Mouse (Mus musculus) layer of hippocampus, adult 9-11 months (tissue): Measurements from ENCODE around the gene Dlx1.

Experiments used
- DNase-seq: peaks from one replicate; pipeline ENCODE4 v3.0.0; 2022

Gene Dlx1

DNA sequence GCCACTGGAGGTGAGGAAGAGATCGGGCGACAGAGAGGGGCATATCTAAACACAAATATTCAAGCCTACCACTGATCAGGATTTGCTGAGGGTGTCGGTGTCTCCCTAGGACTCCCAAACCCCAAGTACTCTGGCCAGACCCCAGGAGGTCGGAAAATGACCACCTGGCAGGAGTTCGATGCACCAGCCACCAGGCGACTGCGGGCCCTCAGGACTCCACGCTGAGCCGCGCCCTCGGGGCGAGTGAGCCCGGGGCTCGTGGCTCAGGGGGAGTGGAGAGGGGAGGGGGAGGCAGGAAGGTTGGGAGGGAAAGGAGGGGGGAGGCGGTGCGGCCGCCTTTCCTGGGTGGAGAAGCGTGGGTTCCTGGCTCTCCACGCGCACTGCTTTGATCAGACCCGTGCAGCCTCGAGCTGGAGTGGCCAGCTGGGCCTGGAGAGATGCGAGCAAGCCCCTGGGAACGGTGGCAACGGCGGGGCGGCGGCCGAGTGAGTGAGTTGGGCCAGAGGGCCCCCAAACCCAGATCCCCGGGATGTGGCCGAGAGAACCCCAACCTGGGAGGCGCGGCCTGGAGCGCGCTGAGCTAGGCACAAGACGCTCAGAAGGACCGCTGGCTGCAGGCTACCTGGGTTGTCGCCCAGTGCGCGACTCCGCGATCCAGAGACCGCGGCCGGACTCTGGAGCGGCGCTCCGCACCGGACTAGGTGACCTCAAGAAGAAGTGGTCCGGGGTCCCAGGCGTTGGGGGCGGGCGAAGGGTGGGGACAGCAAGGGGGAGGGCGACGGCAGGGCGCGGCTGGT, 999 bp downstream of the Dlx1 start:
- DNase-seq, result no peak

DNA sequence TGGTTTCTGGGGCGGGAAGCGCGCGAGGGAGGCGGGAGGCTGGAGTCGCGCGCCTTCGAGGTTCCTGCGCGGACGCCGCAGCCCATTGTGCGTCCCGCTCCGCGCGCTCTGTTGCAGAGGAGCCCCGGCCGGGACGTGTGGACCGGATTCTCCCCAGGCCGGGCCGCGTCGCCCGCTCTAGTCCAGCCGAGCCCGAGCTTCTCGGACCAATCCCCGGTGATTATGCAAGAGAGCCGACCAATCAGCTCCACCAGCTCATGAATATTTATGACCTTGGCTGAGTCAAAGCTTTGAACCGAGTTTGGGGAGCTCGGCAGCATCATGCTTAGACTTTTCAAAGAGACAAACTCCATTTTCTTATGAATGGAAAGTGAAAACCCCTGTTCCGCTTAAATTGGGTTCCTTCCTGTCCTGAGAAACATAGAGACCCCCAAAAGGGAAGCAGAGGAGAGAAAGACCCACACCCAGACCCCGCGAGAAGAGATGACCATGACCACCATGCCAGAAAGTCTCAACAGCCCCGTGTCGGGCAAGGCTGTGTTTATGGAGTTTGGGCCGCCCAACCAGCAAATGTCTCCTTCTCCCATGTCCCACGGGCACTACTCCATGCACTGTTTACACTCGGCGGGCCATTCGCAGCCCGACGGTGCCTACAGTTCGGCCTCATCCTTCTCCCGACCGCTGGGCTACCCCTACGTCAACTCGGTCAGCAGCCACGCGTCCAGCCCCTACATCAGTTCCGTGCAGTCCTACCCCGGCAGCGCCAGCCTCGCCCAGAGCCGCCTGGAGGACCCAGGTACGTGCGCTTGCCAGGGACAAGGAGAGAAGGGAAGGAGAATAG, 1.8 kb downstream of the Dlx1 start:
- peak; percentile 53 for DNase-seq

DNA sequence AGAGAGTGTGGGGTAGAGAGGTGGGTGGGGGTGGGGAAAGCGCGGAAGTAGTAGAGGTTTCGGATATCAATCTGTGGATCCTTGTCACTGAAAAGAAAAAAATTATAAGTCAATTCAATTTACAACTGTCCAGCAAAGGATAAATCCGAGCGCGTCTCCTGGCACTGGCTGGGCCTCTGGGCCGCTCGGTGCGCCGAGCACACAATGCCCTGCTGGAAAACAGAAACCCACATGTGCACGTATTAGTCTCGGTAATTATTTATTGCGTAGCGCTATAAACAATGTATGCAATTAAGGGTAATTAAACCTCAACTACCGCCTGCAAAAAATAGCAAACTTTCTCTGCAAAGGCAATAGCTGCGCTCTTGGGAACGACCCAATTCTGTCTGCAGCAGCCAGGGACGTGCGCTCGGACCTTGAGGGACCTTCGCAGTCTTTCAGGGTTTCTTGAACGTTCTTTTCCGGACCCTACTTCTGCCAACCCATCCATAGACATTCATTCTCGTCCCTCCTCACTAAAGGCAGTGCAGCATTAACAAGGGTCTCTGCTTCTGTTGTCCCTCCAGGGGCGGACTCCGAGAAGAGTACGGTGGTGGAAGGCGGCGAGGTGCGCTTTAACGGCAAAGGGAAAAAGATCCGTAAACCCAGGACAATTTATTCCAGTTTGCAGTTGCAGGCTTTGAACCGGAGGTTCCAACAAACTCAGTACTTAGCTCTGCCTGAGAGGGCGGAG, 2.6 kb downstream of the Dlx1 start:
- no peak for DNase-seq

DNA sequence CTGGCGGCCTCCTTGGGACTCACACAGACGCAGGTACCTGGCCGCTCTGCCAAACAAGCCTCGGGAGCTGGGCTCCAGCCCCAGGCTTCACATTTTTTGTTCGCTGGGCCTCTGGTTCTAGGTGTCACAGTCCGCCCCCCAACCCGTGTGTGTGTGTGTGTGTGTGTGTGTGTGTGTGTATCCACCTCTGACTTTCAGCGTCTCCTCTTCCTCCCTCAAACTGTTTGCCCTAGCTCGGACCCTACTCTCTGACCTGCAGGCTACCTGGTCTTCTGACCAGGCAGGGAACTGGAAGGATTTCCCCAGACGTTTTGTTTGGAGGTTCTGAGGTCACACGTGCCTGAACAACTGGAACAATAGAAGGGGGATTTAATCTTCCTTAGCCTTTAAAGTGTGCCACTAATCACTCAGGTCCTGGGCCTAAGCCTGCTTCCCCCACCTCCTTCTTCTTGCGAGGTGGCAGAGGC, 3.2 kb downstream of the Dlx1 start:
- no peak for DNase-seq

DNA sequence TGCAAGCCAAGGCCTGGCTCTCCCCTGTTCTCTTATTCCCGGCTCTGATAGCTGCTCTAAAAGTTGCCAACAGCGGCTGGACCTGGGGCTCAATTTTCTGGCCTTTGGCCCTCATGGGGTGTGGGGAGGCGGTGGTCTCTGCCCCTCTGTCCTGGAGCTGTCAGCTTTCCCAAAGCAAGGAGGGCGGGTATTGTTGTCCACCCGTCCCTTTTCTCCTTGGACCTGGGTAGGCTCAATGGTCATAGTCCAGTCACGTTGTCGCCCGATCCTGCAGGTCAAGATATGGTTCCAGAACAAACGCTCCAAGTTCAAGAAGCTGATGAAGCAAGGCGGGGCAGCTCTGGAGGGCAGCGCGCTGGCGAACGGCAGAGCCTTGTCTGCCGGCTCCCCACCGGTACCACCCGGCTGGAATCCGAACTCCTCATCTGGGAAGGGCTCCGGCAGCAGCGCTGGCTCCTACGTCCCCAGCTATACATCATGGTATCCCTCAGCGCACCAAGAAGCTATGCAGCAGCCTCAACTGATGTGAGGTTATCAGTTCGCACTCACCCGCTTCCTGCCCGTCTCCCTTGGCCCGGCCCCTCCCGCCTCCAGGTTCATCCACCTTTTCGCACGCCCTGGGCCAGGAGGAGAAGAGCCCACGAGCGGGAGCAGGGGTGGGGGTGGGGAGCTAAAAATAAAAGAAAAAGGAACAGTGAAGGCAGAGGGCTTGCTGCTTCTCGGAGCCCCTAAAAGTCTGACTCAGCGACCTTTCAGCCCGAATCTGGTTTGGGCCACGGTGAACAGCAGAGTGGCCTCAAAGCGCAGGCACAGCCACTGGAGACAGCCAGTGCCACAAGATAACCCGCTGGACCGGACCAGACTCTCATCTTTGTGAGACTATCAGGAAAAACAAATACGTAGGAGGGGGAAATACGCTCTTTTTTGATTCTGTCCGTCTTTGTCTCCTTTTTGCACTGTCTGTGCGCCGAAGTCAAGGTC, 4.4 kb downstream of the Dlx1 start:
- no peak for DNase-seq

DNA sequence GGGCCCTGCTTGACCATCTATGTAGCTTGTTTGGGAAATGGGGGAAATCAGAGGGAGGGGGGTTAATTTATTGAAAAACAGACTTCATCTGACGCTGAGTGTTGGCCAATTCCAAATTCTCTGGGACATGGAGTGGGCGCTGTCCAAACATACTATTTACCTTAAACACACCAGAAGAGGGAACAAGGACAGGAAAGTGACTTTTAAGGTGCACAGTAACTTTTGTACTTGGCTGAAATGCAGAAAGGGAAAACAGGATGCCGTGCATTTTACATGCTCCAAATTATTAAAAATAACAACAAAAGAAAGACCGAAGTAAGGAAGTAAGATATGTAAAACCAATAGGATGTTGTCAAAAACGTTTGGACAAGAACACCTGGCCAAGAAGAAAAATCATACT, 5.2 kb downstream of the Dlx1 start:
- DNase-seq, result no peak

DNA sequence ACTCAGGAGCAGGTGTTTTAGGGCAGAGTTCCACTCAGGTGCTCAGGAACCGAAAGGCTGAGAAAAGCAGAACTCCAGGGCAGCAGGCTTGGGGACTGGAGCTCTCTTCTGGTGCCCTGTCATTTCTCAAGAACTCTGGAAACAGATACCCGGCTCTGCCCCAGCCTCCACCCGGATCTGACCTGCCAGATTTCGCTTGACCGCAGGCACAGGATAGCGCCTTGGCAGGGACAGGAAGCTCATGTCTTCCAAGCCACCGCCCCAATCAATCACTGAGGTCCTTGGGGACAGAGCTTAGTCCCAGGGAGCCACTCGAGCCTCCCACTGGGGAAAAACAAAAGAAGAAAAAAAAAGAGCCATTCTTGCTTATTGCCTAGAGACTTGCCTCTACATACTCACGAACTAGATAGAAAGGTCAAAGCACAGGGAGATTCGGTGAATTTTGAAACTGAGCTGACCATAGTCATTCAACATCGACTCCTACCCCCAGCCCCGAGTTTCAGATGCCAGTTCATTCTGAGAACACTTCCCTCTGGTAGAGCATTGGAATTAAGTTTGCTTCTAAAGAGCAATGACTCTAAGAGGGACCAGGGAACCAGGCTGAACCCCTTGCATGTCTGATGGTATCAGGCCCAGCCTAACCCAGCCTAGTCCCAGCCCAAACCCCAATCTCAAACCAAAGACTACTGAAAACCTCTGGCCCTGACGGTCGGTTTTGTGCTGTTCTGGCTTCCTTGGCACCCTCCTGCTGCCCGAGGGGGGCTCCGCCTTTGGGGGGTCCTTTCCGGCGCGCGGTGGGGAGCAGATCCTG, 6.5 kb downstream of the Dlx1 start:
- DNase-seq, result no peak

DNA sequence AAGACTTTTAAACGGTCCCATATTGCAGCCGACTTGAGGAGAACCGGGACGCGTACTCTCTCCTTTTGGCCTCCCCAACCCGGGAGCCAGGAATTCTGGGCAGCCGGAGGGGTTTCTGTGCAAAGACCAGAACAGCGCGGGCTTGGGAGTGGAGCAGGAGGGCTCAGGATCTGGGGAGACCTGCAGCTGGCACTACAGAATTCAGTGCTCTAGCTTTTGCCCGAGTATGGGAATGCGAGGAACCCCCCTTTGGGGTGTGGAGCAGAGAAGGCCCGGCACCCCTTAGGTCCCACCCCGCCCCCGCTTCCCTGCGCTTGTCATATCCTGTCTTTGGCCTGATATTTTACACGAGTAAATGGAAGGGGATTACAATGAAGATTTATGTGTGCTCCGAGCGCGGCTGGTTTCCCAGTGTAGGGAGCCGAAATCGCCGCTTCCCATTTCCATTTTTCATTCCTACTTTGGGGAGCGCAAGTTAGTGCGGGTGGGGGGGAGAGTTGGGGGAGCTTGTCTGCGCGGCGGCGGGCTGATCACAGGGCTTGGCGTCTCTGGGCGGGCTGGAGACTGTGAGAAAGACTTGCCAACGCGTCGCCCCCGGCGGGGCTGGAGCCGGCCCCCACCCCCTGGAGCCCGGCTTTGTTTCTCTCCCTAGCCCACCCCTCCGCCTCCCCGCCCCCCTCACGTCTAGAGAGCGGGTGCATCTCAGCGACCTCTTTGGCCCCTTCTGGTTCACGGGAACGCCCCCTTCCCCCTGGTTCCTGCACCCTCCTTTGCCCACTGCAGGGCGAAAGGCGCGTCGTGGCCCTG, 12.9 kb downstream of the Dlx1 start:
- DNase-seq, result no peak

DNA sequence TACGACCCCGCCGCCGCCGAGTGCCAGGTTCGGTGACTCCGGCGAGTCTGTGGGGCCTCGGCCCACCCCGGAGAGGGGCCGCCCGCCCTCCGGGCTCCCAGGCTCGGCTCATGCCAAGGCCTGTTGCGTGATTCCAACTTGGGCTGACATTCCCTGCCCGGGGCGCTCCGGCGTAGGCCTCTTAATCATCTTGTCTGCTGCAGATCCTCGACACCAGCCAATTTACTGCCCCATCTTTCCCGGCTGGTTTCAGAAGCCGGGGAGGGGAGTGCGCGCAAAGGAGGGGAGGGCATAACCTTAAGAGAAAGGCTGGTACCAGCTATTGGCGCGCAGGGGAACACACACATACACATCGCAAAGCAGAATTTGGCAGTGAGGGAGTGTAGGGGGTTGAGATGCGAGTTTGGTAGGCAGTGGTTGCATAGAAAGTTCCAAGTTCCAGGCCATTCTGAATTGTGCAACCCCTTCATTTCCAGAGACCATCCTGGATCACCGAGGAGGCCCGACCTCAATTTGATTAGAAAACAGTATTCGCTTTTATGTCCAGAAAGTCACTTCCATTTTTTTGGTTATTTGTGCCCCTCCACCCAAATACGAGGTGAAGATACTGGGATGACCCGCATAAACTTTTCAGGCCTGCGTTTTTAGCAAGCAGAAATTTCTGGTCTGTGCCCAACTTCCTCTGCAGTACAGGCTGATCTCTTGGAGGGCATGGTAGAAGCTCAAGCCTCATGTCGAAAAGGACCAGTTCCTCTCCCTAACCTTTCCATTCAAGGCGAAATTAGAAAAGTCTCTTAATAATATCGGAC, 13.7 kb downstream of the Dlx1 start:
- no peak for DNase-seq

DNA sequence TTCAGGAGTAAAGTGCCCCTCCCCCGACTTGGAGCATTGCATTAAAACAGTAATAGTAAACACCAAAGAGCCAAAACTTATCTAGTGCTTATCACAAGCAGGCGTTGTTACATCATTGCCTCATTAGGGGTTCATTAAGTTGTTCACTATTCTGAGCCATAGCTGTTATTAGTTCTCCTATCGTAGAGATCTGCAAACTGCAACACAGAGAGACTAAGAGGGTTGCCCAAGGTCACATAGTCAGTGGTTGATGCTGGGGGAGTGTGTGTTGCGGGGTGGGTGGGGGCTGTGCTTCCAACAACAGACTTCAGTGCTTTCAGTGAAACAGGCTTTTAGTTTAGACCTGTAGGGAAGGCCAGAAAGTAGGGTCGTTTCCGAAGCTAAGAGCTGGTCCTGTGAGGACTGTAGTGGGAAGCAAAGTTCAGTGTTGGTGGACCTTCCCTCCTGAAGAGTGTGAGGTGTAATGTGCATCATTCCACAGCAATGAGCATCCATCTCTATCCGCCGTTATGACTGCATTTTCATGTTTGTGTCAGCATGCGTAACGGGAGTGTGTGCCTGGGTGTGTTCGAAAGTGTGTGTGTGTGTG, 14.4 kb downstream of the Dlx1 start:
- DNase-seq, result no peak

DNA sequence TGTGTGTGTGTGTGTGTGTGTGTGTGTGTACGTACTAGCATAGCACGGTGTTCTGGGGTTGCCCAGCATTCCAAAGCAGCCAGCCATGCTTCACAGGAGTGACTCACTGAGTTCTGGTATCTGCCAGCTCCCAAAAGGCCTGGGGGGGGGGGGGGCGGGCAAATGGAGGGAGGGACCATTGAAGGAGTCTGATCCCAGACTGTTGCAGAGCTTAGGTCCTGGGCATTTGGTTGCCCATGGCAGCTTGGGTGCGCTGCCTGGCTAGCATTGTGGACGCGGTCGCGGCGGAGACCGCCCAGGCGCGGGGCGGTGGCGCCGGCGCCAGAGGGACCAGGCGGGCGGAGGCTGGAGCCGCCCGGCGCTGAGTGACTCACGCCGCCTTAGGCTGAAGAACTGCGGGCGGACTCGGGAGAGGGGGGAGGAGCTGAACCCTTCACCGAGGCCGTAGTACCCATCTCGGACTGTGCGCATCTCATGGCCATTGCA, 14.9 kb downstream of the Dlx1 start:
- no peak for DNase-seq

DNA sequence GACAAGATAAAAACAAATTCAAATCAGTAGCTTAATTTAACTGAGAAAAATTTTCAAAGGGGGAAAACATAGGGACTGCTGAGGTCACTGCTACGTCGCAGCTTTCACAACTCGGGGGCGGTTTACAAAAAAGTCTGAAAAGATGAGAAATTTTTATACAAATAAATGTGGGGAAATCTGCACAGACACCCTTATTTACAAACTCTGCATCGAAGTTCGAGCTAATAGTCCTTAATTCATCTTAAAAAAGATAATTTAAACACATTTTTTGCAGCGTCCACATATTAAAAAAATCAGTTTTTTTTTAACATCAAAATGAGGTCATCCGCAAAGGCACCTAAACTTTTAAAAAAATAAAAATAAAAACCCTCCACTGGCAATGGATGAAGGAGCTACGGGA, 15.6 kb downstream of the Dlx1 start:
- DNase-seq, result no peak

DNA sequence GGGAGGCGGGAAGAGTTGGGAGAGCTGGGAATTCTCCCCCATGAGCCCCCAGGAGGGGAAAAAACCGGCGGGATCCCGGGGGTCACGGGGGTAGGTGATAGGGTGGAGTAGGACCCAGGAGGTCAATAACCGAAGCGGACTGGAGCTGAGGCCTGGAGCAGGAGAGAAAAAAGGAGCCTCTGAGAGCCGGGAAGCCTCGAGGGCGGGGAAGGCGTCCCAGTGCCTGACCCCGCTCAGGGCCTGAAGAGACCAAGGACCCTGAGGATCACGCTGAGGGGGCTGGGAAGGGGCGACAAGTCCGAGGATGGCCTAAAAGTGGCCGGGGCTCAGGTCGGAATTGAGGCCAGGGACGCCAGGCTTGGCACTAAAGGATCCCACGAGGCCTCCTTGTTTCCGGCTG, 16.0 kb downstream of the Dlx1 start:
- DNase-seq, result no peak

DNA sequence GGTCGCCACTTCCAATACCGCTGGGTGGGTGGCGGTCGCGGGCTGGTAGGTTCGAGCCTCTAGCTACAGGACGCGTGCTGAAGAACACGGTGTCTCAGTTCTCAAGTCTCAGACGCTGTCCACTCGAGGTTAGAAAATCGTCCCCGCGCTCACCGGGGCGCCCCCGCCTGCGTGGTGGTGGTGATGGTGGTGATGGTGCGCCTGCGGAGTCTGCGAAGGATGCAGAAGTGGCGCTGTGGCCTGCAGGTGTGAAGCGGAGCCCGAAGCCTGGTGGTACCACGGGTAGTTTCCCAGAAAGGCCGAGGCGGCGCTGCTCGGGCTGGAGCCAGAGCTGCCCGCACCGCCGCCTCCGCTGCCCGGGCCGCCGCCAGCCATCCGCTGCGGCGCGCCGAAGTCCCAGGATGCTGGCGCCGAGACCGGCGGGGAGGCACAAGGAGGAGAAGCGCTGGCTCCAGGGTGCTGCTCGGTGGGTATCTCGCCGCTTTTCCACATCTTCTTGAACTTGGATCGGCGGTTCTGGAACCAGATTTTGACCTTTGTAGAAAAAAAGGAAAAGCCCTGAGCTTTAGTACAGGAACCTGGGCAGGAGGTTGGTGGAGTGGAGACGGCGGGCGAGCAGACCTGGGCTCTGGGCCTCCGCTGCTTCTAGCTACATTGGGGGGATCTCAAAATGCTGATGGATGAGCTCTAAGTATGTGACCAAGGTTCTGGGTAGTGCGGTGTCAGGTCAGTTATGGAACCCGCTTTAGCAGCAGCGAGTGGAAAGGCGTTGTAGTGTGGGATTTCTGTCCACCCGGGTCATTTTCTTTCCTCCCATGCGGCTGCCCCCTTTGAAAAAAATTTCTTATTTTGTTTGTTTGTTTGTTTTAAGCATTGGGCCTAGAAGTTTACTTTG, 16.7 kb downstream of the Dlx1 start:
- DNase-seq, result no peak

DNA sequence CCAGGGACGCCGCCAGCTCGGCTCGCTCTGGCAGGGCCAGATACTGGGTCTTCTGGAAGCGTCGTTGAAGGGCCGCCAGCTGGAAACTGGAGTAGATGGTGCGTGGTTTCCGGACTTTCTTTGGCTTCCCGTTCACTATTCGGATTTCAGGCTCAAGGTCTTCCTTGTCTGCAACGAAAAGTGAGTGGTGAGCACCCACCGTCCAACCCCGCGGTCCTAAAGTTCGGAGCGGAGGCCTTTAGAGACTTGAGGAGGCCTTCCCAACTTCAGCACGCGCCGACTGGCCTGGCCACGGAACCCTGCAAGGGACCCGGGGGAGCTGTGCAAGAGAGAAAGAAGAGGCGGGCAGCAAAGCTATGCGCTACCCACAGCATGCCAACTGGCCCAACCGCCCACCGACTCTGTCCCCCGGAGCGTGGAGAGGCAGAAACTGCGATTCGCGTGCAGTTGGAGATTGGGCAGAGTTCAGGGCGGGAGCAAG, 17.5 kb downstream of the Dlx1 start:
- no peak for DNase-seq

DNA sequence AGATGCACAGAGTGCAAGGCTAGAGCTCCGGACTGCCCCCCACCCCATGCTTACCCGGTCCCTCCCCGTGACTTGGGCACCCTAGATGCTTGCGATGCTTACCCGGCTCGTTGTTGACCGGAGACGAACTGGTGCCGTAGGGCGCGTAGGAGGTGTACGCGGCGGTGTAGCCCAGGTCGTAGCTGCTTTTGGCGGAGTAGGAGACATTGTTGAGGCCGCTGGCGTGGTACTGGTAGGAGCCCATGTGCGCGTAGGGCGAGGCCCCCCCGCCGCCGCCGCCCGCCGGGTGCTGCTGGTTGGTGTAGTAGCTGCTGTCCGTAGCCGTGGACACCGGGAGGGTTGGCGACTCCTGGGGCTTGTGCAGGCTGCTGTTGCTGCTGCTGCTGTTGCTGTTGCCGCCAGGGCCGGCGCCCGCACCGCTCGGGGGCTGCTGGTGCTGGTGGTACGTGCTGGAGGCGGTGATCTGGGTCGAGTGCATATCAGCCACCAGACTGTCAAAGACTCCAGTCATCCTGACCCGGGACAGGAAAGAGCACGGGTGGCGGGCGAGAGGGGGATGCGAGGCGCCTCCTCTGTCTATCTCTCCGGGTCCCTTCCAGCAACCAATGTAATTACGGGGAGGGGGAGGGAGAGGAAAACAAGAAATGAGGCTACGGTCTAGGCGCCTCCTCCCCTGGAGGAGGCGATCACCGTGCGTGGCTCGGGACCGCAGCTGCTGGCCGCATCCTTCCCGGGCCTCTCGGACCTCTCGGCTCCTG, 18.1 kb downstream of the Dlx1 start:
- DNase-seq, result peak; percentile 20

DNA sequence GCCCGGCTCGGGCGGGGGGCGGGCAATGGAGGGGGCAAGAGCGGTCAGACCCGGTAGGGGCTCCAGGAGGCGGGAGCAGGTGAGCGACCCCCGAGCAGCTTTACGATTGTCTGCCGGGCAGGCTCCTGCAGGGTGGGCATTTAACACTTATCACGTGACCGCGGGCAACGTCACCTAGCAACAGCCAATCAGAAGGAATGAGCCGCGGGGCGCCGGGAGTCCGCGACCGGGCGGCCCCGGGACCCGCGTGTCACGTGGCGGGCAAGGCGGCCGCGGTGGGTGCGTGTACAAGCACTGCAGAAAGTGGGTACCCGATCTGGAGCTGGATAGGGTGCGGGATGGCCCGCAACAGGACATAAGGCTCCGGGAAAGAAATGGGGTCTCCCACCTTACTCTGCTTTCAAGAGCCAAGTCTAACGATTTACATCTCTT, 18.7 kb downstream of the Dlx1 start, which contains the start of gene Dlx2:
Gene Dlx2 (minus strand): TSS at position 115 of the 432 bp plus-strand sequence.
- DNase-seq, result peak; percentile 16
